In genomic region chr11:114216493-114216892, GRCm38 (mm10) we compare ENCODE assay signal across 15 mouse cellular contexts.
A peak's percentile ranks its signal among the peaks of the same experiment; 100 is the strongest.
DNase-seq lines count a peak whose midpoint lies in the region; ATAC-seq lines count a peak whose summit lies in the region.
"Had no signal": no experiment of that assay in that cellular context is flagged by ENCODE, and none has a peak within 500 bp of the region (broad histone marks: within the 10 kb centered on the region; RNA-seq: fewer than 3 reads in every experiment).

No protein-coding gene starts in this region.

- no peak for DNase-seq in heart, adult 18-20 months
- peak; percentile 22 for DNase-seq in retina, embryonic 14.5 days (ENCODE audit: low spot score)
- no peak for DNase-seq in retina, postnatal 1 day
- no peak for DNase-seq in limb, embryonic 10.5 days (ENCODE audit: low spot score)
- no peak for DNase-seq in cerebellum, adult 9-11 months
- DNase-seq in natural killer cell, adult 2 months (ENCODE audit: low spot score in 2 of 2): no peak
- DNase-seq: adrenal gland, postnatal 36 days; cerebellum, postnatal 25 days; kidney, postnatal 25 days; lung, adult 18-20 months; right cerebral cortex, postnatal 4 days; thymus, adult 2 months had no signal

- peak overlapping the region; percentile 47; the same call in 1 of the 2 replicates for H3K9ac ChIP-seq in heart, embryonic 13.5 days
- no peak overlapping the region; the same call in 1 of the 2 replicates for H3K9ac ChIP-seq in neural tube, embryonic 15.5 days (replicated peaks)

- no peak; the same call in 1 of the 2 replicates for ATAC-seq in heart, embryonic 13.5 days (ENCODE audit: extremely low read depth, insufficient number of reproducible peaks, low FRiP score, low TSS enrichment)
- ATAC-seq in neural tube, embryonic 15.5 days (ENCODE audit: low FRiP score): 0 out of 2 replicates have a peak, but pooled peaks have one; percentile 29
- ATAC-seq: Patski had no signal

- no peaks in the 10 kb centered on the region for H3K36me3 ChIP-seq in heart, embryonic 13.5 days
- no peaks in the 10 kb centered on the region for H3K36me3 ChIP-seq in limb, embryonic 10.5 days
- H3K36me3 ChIP-seq in neural tube, embryonic 15.5 days: no peaks in the 10 kb centered on the region

- peaks cover 35% of the 10 kb centered on the region for H3K4me1 ChIP-seq in heart, embryonic 13.5 days
- peaks cover 42% of the 10 kb centered on the region for H3K4me1 ChIP-seq in limb, embryonic 10.5 days
- H3K4me1 ChIP-seq in neural tube, embryonic 15.5 days: peaks cover 39% of the 10 kb centered on the region

- peak overlapping the region; percentile 66 for H3K4me2 ChIP-seq in heart, embryonic 13.5 days
- H3K4me2 ChIP-seq in neural tube, embryonic 15.5 days: peak overlapping the region; percentile 51; the same call in 1 of the 2 replicates

- 19% methylated on average over 7 of the region's 7 CpGs for WGBS in heart, embryonic 13.5 days
- WGBS in limb, embryonic 10.5 days: 3% methylated on average over 7 of the region's 7 CpGs
- under 1% methylated on average over 7 of the region's 7 CpGs for WGBS in neural tube, embryonic 15.5 days

- no peak overlapping the region for H3K27ac ChIP-seq in heart, embryonic 13.5 days (replicated peaks)
- H3K27ac ChIP-seq in limb, embryonic 10.5 days: peak overlapping the region; percentile 77; the same call in 1 of the 2 replicates
- no peak overlapping the region for H3K27ac ChIP-seq in neural tube, embryonic 15.5 days (replicated peaks)

- no peak overlapping the region for H3K4me3 ChIP-seq in heart, embryonic 13.5 days
- H3K4me3 ChIP-seq in limb, embryonic 10.5 days: peak overlapping the region; percentile 49; the same call in 1 of the 2 replicates
- H3K4me3 ChIP-seq in neural tube, embryonic 15.5 days (replicated peaks): no peak overlapping the region

- H3K27me3 ChIP-seq in heart, embryonic 13.5 days (replicated peaks): 0 out of 2 replicates have a peak, but pooled peaks cover 7% of the 10 kb centered on the region
- peaks cover 32% of the 10 kb centered on the region for H3K27me3 ChIP-seq in limb, embryonic 10.5 days (ENCODE audit: low read depth, poor library complexity, severe bottlenecking)
- 0 out of 2 replicates have a peak, but pooled peaks cover 4% of the 10 kb centered on the region for H3K27me3 ChIP-seq in neural tube, embryonic 15.5 days (replicated peaks)

- no peaks in the 10 kb centered on the region for H3K9me3 ChIP-seq in heart, embryonic 13.5 days
- H3K9me3 ChIP-seq in limb, embryonic 10.5 days (replicated peaks): no peaks in the 10 kb centered on the region
- no peaks in the 10 kb centered on the region for H3K9me3 ChIP-seq in neural tube, embryonic 15.5 days (replicated peaks)
